Mouse (Mus musculus) kidney, postnatal 0 days (tissue): ENCODE results near the gene Lrmda. TPM values are rescaled to one million over a fixed set of nuclear protein-coding genes. Genes with fewer than 3 reads are reported as not detected.

Experiments used
- ATAC-seq: fragments of 200-750 bp; cut with Nextera tagmentation; replicated peaks from 2 replicates; pipeline ENCODE4 v1.8.0; 2017; ENCODE audit warnings: low read depth, moderate number of reproducible peaks, moderate TSS enrichment, moderate library complexity; ENCODE audit not compliant: low FRiP score
- DNase-seq: peaks from one replicate; pipeline ENCODE4 v3.0.0-alpha.2; 2016; ENCODE audit warnings: low spot score
- H3K27ac ChIP-seq: fragments of 300-500 bp; sonication (generic); 2 replicates; pipeline ENCODE4 v1.5.1; 2014; ENCODE audit warnings: mild to moderate bottlenecking
- H3K27me3 ChIP-seq: fragments of 300-500 bp; sonication (generic); 2 replicates; pipeline ENCODE4 v1.6.1; 2014; ENCODE audit warnings: low read length, mixed read lengths; ENCODE audit not compliant: insufficient read depth
- H3K36me3 ChIP-seq: fragments of 300-500 bp; sonication (generic); 2 replicates; pipeline ENCODE4 v1.6.1; 2014; ENCODE audit warnings: low read length, mixed read lengths; ENCODE audit not compliant: insufficient read depth
- H3K4me1 ChIP-seq: fragments of 300-500 bp; sonication (generic); replicated peaks from 2 replicates; pipeline ENCODE4 v1.6.1; 2014; ENCODE audit warnings: antibody characterized with exemption, low read length, mixed read lengths; ENCODE audit not compliant: insufficient read depth
- H3K4me2 ChIP-seq: fragments of 300-500 bp; sonication (generic); 2 replicates; pipeline ENCODE4 v1.6.1; 2014; ENCODE audit warnings: mild to moderate bottlenecking, low read length, moderate library complexity, mixed read lengths
- H3K4me3 ChIP-seq: fragments of 300-500 bp; sonication (generic); replicated peaks from 2 replicates; pipeline ENCODE4 v1.5.1; 2014; ENCODE audit warnings: low read depth, low read length
- H3K9ac ChIP-seq: fragments of 300-500 bp; sonication (generic); 2 replicates; pipeline ENCODE4 v1.6.1; 2014; ENCODE audit warnings: low read depth, low read length
- H3K9me3 ChIP-seq: fragments of 300-500 bp; sonication (generic); replicated peaks from 2 replicates; pipeline ENCODE4 v1.6.1; 2016; ENCODE audit warnings: low read length, inconsistent platforms, mixed read lengths
- CTCF ChIP-seq: IDR thresholded peaks from 2 replicates; pipeline ENCODE4 v1.5.1; 2016; ENCODE audit warnings: antibody characterized with exemption, low read depth, mild to moderate bottlenecking, moderate library complexity
- WGBS: fragments of 180-500 bp; shearing (Covaris S2); extraction: QIAGEN DNeasy Blood & Tissue Kit; methylation state at CpG from one replicate; pipeline ENCODE4 v1.1.7; 2014; 5-methylcytosine and 5-hydroxymethylcytosine counted together
- polyA plus RNA-seq: library from polyadenylated mRNA; unstranded; fragments of >200 nt; fragmentation: Nextera tagmentation; extraction: Ambion mirVana; gene quantifications from 2 replicates; pipeline ENCODE4 v1.2.1, GENCODE M21; 2015

The Lrmda gene
- polyA plus RNA-seq, 1 experiment from 2014 or later: 0.83 TPM

- no peaks in the 10 kb centered on the region for H3K36me3 ChIP-seq
- H3K4me2 ChIP-seq: no peak overlapping the region
- ATAC-seq (no peak), DNase-seq (no peak)
- no peak overlapping the region for H3K27ac ChIP-seq
- H3K4me1 ChIP-seq: peaks cover 11% of the 10 kb centered on the region; the same call in 1 of the 2 replicates
- H3K4me3 ChIP-seq: no peak overlapping the region
- no peaks in the 10 kb centered on the region for H3K9me3 ChIP-seq
- no peak overlapping the region for H3K9ac ChIP-seq
- no peak for TF ChIP-seq CTCF
- H3K27me3 ChIP-seq: no peaks in the 10 kb centered on the region
- WGBS: 92% methylated on average over 1 of the region's 1 CpGs
Observed at GRCm38 (mm10) chr14:23011989-23012388, 992.5 kb downstream of the Lrmda start.

DNA sequence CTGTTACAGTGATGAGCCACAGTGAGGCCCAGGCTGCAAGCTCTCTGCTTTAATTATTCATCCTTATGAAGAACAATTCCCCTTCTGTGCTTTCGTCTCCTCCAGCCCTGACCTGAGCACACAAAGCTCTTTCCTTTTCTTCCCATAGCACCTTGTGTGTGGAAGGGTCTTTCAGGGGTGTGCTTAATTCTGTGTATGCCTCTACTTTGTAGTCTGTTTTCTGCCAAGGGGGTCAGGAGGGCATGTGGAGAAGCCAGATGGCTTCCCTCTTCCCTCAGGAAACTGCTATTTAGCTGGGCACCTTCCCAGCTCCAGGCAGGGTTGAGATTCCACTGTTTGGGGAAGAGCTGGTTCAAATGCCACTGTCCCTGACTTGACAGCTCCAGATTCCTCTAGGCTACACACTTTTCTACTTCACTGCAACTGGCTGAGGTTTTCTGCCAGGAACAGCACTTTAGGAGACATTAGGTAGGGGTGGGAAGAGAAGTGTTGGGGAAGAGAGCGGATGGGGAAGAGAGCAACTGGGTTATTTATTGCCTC, 995.3 kb downstream of the Lrmda start:
- no peak overlapping the region for H3K9ac ChIP-seq
- no peak for TF ChIP-seq CTCF

DNA sequence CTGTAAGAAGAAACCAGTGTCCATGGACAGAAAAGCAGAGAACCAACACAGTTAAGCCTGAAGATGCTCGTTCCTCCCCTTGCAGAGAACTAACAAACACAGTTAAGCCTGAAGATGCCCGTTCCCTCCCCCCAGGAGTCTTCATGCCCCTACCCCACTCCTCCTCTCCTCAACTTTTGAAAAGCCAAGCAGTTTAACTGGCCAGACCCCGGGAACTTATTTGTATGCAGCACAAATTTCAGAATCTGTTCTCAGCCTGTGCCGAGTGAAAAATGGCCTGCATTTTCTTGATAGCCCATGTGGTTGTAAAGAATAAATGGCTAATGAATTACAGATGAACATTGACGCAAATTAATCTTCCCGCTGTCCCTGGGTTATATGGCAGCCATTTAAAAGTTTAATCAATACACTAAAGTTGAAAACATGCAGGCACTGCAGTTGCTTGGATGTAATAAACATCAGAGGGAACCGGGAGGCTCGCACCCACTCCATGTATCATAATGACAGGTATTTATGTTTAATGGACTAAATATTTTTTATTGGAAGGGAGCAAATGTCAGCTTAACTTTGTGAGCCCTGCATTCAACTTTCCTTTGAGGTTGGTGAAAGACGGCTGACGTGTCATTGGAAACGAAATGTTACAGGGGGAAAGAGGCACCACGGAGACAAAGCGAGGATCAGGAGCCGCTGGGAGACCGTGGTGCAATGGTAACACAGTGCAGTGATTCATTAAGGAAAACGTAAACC, 996.0 kb downstream of the Lrmda start:
- no peaks in the 10 kb centered on the region for H3K36me3 ChIP-seq
- 0 out of 2 replicates have a peak, but pooled peaks have one; percentile 40 for ATAC-seq
- peak; percentile 76 for DNase-seq

More for the DNA sequence above, 995.3 kb downstream of the Lrmda start:
- Histone ChIP-seq H3K4me3 (no peak overlapping the region), H3K4me2 (0 out of 2 replicates have a peak overlapping the region, but pooled peaks have one; percentile 8), H3K36me3 (no peaks in the 10 kb centered on the region), H3K9me3 (no peaks in the 10 kb centered on the region), H3K27ac (peak overlapping the region; percentile 74), H3K27me3 (no peaks in the 10 kb centered on the region), H3K4me1 (peaks cover 11% of the 10 kb centered on the region; the same call in 1 of the 2 replicates)
- ATAC-seq (no peak), DNase-seq (peak; percentile 75)
- WGBS: 30% methylated on average over 2 of the region's 2 CpGs

DNA sequence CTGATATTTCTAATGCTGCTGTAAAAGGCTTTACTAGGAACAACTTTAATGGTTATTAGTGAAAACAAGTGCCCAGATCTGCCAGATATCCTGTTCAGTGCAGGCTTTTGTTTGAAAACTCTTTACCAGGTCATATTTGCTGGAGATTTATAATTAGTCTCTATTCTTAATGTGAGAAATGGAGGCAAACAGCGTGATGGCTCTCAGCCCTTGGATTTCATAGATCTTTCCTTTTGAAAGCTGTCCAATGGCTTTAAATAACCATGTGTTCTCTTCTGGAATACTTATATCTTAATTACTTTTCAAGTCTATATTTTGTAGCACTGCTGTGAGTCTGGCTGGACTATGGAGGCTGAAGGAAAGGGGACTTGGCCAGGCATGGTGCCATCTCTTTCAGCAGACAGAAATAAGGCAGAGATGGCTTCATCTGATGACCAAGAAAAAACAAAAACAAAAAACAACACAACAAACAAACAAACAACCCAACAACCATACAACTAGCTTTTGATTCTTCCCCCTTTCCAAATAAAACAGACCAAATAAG, 996.6 kb downstream of the Lrmda start:
- Histone ChIP-seq H3K4me2 (peak overlapping the region; percentile 8; the same call in 1 of the 2 replicates), H3K27ac (peak overlapping the region; percentile 74; the same call in 1 of the 2 replicates)
- WGBS: 42% methylated on average over 1 of the region's 1 CpGs

More for the DNA sequence above, 996.0 kb downstream of the Lrmda start:
- TF ChIP-seq CTCF: no peak
- peaks cover 11% of the 10 kb centered on the region; the same call in 1 of the 2 replicates for H3K4me1 ChIP-seq
- no peak overlapping the region for H3K9ac ChIP-seq
- H3K27me3 ChIP-seq: no peaks in the 10 kb centered on the region
- H3K27ac ChIP-seq: peak overlapping the region; percentile 74
- no peaks in the 10 kb centered on the region for H3K9me3 ChIP-seq
- peak overlapping the region; percentile 8; the same call in 1 of the 2 replicates for H3K4me2 ChIP-seq
- no peak overlapping the region for H3K4me3 ChIP-seq
- 18% methylated on average over 16 of the region's 16 CpGs for WGBS

GRCm38 (mm10) chr14:23041002-23041401, 1021.5 kb downstream of the Lrmda start:
- Histone ChIP-seq H3K9me3 (no peaks in the 10 kb centered on the region), H3K27ac (no peak overlapping the region), H3K9ac (no peak overlapping the region), H3K36me3 (no peaks in the 10 kb centered on the region), H3K4me3 (no peak overlapping the region), H3K4me2 (no peak overlapping the region), H3K4me1 (no peaks in the 10 kb centered on the region), H3K27me3 (no peaks in the 10 kb centered on the region)
- 69% methylated on average over 7 of the region's 7 CpGs for WGBS
- DNase-seq (no peak), ATAC-seq (no peak)
- no peak for TF ChIP-seq CTCF

More for the DNA sequence above, 996.6 kb downstream of the Lrmda start:
- Histone ChIP-seq H3K4me3 (no peak overlapping the region), H3K9ac (no peak overlapping the region), H3K9me3 (no peaks in the 10 kb centered on the region), H3K36me3 (no peaks in the 10 kb centered on the region), H3K27me3 (no peaks in the 10 kb centered on the region), H3K4me1 (peaks cover 11% of the 10 kb centered on the region; the same call in 1 of the 2 replicates)
- DNase-seq: peak; percentile 74
- no peak for ATAC-seq
- no peak for TF ChIP-seq CTCF

- WGBS: 41% methylated on average over 1 of the region's 1 CpGs
- DNase-seq (no peak), ATAC-seq (no peak)
- Histone ChIP-seq H3K36me3 (no peaks in the 10 kb centered on the region), H3K27me3 (no peaks in the 10 kb centered on the region), H3K4me3 (no peak overlapping the region), H3K4me1 (no peaks in the 10 kb centered on the region), H3K4me2 (no peak overlapping the region), H3K9ac (no peak overlapping the region), H3K9me3 (no peaks in the 10 kb centered on the region), H3K27ac (no peak overlapping the region)
- TF ChIP-seq CTCF: no peak
Observed at GRCm38 (mm10) chr14:23045322-23045721, 1025.8 kb downstream of the Lrmda start.
